Comparison of ENCODE assay signal across 8 mouse cellular contexts in the genomic region with DNA sequence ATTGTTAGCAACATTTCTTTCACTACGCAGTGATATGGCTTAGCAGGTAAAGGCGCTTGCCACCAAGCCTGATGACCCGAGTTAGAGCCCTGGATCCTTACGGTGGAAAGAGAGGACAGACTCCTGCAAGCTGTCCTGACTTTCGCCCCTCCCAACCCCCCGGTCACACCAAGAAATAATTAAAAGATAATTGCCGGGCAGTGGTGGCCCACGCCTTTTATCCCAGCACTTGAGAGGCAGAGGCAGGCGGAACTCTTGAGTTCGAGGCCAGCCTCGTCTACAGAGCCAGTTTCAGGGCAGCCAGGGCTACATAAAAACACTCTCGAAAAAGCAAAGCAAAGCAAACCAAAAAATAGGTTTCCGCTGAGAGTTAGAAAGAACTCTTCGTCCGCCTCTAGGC. TPM values are rescaled to one million over a fixed set of nuclear protein-coding genes. Genes with fewer than 3 reads are reported as not detected.
DNase-seq lines count a peak whose midpoint lies in the region; ATAC-seq and TF ChIP-seq lines count a peak whose summit lies in the region.

No protein-coding gene starts in this region.

- no peak for DNase-seq in kidney, postnatal 36 days
- DNase-seq in hindbrain, embryonic 14.5 days (ENCODE audit: low spot score), result no peak
- no peak for DNase-seq in layer of hippocampus, adult 9-10 months (ENCODE audit: low spot score)
- no peak for DNase-seq in adrenal gland, postnatal 14 days
- no peak for DNase-seq in gastrocnemius, postnatal 4 days (ENCODE audit: low spot score in 2 of 2)

- H3K9ac ChIP-seq in kidney, embryonic 14.5 days (ENCODE audit: low read depth, low read length), result peak overlapping the region; percentile 83
- H3K9ac ChIP-seq in hindbrain, embryonic 14.5 days, result peak overlapping the region; percentile 71
- peak overlapping the region; percentile 80 for H3K9ac ChIP-seq in midbrain, embryonic 13.5 days (replicated peaks)

- no peak for TF ChIP-seq POLR2A in bone marrow macrophage, adult 2 months (IDR thresholded peaks at IDR 0.05; ENCODE audit: borderline replicate concordance, low read depth, low read length)

- H3K4me1 ChIP-seq in kidney, embryonic 14.5 days (ENCODE audit: control insufficient read depth, insufficient read depth, low read length), result peaks cover 10% of the 10 kb centered on the region; the same call in 1 of the 2 replicates
- peaks cover 7% of the 10 kb centered on the region; the same call in 1 of the 2 replicates for H3K4me1 ChIP-seq in bone marrow macrophage, adult 2 months (ENCODE audit: control insufficient read depth, insufficient read depth, low read length)
- H3K4me1 ChIP-seq in hindbrain, embryonic 14.5 days (replicated peaks; ENCODE audit: control insufficient read depth, insufficient read depth, low read length), result peaks cover 14% of the 10 kb centered on the region
- peaks cover 25% of the 10 kb centered on the region for H3K4me1 ChIP-seq in midbrain, embryonic 13.5 days (replicated peaks)

- TF ChIP-seq CTCF in bone marrow macrophage, adult 2 months (IDR thresholded peaks at IDR 0.05; ENCODE audit: low read depth, low read length), result no peak

- H3K4me2 ChIP-seq in kidney, embryonic 14.5 days (replicated peaks; ENCODE audit: low read depth, low read length), result peak overlapping the region; percentile 68
- peak overlapping the region; percentile 70 for H3K4me2 ChIP-seq in hindbrain, embryonic 14.5 days (replicated peaks)
- peak overlapping the region; percentile 88 for H3K4me2 ChIP-seq in midbrain, embryonic 13.5 days (replicated peaks)

- peaks cover 27% of the 10 kb centered on the region for H3K36me3 ChIP-seq in kidney, embryonic 14.5 days (ENCODE audit: control insufficient read depth, insufficient read depth, low read length)
- peaks cover 22% of the 10 kb centered on the region for H3K36me3 ChIP-seq in hindbrain, embryonic 14.5 days (replicated peaks; ENCODE audit: control insufficient read depth, insufficient read depth)
- peaks cover 29% of the 10 kb centered on the region for H3K36me3 ChIP-seq in midbrain, embryonic 13.5 days

- peak overlapping the region; percentile 79 for H3K4me3 ChIP-seq in kidney, embryonic 14.5 days (ENCODE audit: low read length)
- H3K4me3 ChIP-seq in bone marrow macrophage, adult 2 months (ENCODE audit: insufficient read depth, low read length), result peak overlapping the region; percentile 57
- H3K4me3 ChIP-seq in hindbrain, embryonic 14.5 days (replicated peaks; ENCODE audit: low read length), result peak overlapping the region; percentile 61
- H3K4me3 ChIP-seq in midbrain, embryonic 13.5 days (replicated peaks), result peak overlapping the region; percentile 74

- H3K9me3 ChIP-seq in kidney, embryonic 14.5 days (ENCODE audit: control insufficient read depth, low read length), result no peaks in the 10 kb centered on the region
- no peaks in the 10 kb centered on the region for H3K9me3 ChIP-seq in hindbrain, embryonic 14.5 days (ENCODE audit: control insufficient read depth, low read length)
- H3K9me3 ChIP-seq in midbrain, embryonic 13.5 days, result no peaks in the 10 kb centered on the region

- WGBS in kidney, embryonic 14.5 days, result 6% methylated on average over 15 of the region's 15 CpGs
- 6% methylated on average over 15 of the region's 15 CpGs for WGBS in hindbrain, embryonic 14.5 days
- 9% methylated on average over 15 of the region's 15 CpGs for WGBS in midbrain, embryonic 13.5 days

- ATAC-seq in kidney, embryonic 14.5 days (ENCODE audit: low FRiP score, low TSS enrichment), result peak; percentile 21
- ATAC-seq in hindbrain, embryonic 14.5 days (ENCODE audit: low FRiP score), result peak; percentile 41; the same call in 1 of the 2 replicates
- peak; percentile 67 for ATAC-seq in midbrain, embryonic 13.5 days

- H3K27me3 ChIP-seq in kidney, embryonic 14.5 days (ENCODE audit: control insufficient read depth, insufficient read depth, low read length), result no peaks in the 10 kb centered on the region
- H3K27me3 ChIP-seq in hindbrain, embryonic 14.5 days (ENCODE audit: control insufficient read depth, insufficient read depth, low read length), result no peaks in the 10 kb centered on the region
- no peaks in the 10 kb centered on the region for H3K27me3 ChIP-seq in midbrain, embryonic 13.5 days

- peak overlapping the region; percentile 77 for H3K27ac ChIP-seq in kidney, embryonic 14.5 days (ENCODE audit: low read depth, low read length)
- peak overlapping the region; percentile 44 for H3K27ac ChIP-seq in bone marrow macrophage, adult 2 months (ENCODE audit: insufficient read depth, low read depth, low read length)
- peak overlapping the region; percentile 74 for H3K27ac ChIP-seq in hindbrain, embryonic 14.5 days
- peak overlapping the region; percentile 77 for H3K27ac ChIP-seq in midbrain, embryonic 13.5 days

RNA-seq across cellular contexts. Expression of a gene that starts 0.3 kb away (rescaled TPM):
- 377 and 496 TPM in 2 replicates for polyA plus RNA-seq in kidney, embryonic 14.5 days (2014; fragmentation: Nextera tagmentation; extraction: Ambion mirVana)
- polyA plus RNA-seq in bone marrow macrophage, adult 2 months (2012; ENCODE audit: insufficient read depth, insufficient read length, missing spikeins), result 227 and 228 TPM in 2 replicates
- 254 and 293 TPM in 2 replicates for polyA plus RNA-seq in hindbrain, embryonic 14.5 days (2014; fragmentation: Nextera tagmentation; extraction: Ambion mirVana)
- 340 TPM in 2 replicates for polyA plus RNA-seq in midbrain, embryonic 13.5 days (2015; fragmentation: Nextera tagmentation; extraction: Ambion mirVana)
- total RNA-seq in adrenal gland, postnatal 14 days (2021), result 289 and 301 TPM in 2 replicates
- total RNA-seq in gastrocnemius, postnatal 4 days (2021), result 100 to 1,000 TPM; 197 to 219 TPM

RNA-seq across cellular contexts. Expression of a gene that starts 11.1 kb away (rescaled TPM):
- 4.0 and 5.3 TPM in 2 replicates for polyA plus RNA-seq in kidney, embryonic 14.5 days (2014; fragmentation: Nextera tagmentation; extraction: Ambion mirVana)
- polyA plus RNA-seq in bone marrow macrophage, adult 2 months (2012; ENCODE audit: insufficient read depth, insufficient read length, missing spikeins), result 1.6 and 1.7 TPM in 2 replicates
- 2.4 and 2.7 TPM in 2 replicates for polyA plus RNA-seq in hindbrain, embryonic 14.5 days (2014; fragmentation: Nextera tagmentation; extraction: Ambion mirVana)
- 3.2 and 4.8 TPM in 2 replicates for polyA plus RNA-seq in midbrain, embryonic 13.5 days (2015; fragmentation: Nextera tagmentation; extraction: Ambion mirVana)
- total RNA-seq in adrenal gland, postnatal 14 days (2021), result 2.6 and 3.9 TPM in 2 replicates
- 1 to 10 TPM; 1.0 to 1.6 TPM for total RNA-seq in gastrocnemius, postnatal 4 days (2021)

RNA-seq across cellular contexts. Expression of a gene that starts 15.3 kb away (rescaled TPM):
- 51.2 and 60.8 TPM in 2 replicates for polyA plus RNA-seq in kidney, embryonic 14.5 days (2014; fragmentation: Nextera tagmentation; extraction: Ambion mirVana)
- polyA plus RNA-seq in bone marrow macrophage, adult 2 months (2012; ENCODE audit: insufficient read depth, insufficient read length, missing spikeins), result 33.0 and 34.9 TPM in 2 replicates
- 33.5 and 35.7 TPM in 2 replicates for polyA plus RNA-seq in hindbrain, embryonic 14.5 days (2014; fragmentation: Nextera tagmentation; extraction: Ambion mirVana)
- polyA plus RNA-seq in midbrain, embryonic 13.5 days (2015; fragmentation: Nextera tagmentation; extraction: Ambion mirVana), result 39.5 and 48.0 TPM in 2 replicates
- total RNA-seq in adrenal gland, postnatal 14 days (2021), result 23.0 and 27.2 TPM in 2 replicates
- 10 to 100 TPM; 24.2 to 31.2 TPM for total RNA-seq in gastrocnemius, postnatal 4 days (2021)

RNA-seq across cellular contexts. Expression of a gene that starts 20.8 kb away (rescaled TPM):
- polyA plus RNA-seq in kidney, embryonic 14.5 days (2014; fragmentation: Nextera tagmentation; extraction: Ambion mirVana), result 33.6 and 35.6 TPM in 2 replicates
- 145 and 162 TPM in 2 replicates for polyA plus RNA-seq in bone marrow macrophage, adult 2 months (2012; ENCODE audit: insufficient read depth, insufficient read length, missing spikeins)
- 16.1 and 26.2 TPM in 2 replicates for polyA plus RNA-seq in hindbrain, embryonic 14.5 days (2014; fragmentation: Nextera tagmentation; extraction: Ambion mirVana)
- polyA plus RNA-seq in midbrain, embryonic 13.5 days (2015; fragmentation: Nextera tagmentation; extraction: Ambion mirVana), result 12.9 and 14.4 TPM in 2 replicates
- total RNA-seq in adrenal gland, postnatal 14 days (2021), result 21.1 and 32.7 TPM in 2 replicates
- 10 to 100 TPM; 14.4 to 26.0 TPM for total RNA-seq in gastrocnemius, postnatal 4 days (2021)

RNA-seq across cellular contexts. Expression of a gene that starts 22.8 kb away (rescaled TPM):
- 40.4 and 83.2 TPM in 2 replicates for polyA plus RNA-seq in kidney, embryonic 14.5 days (2014; fragmentation: Nextera tagmentation; extraction: Ambion mirVana)
- 116 and 118 TPM in 2 replicates for polyA plus RNA-seq in bone marrow macrophage, adult 2 months (2012; ENCODE audit: insufficient read depth, insufficient read length, missing spikeins)
- 34.9 and 38.6 TPM in 2 replicates for polyA plus RNA-seq in hindbrain, embryonic 14.5 days (2014; fragmentation: Nextera tagmentation; extraction: Ambion mirVana)
- polyA plus RNA-seq in midbrain, embryonic 13.5 days (2015; fragmentation: Nextera tagmentation; extraction: Ambion mirVana), result 32.6 and 33.8 TPM in 2 replicates
- total RNA-seq in adrenal gland, postnatal 14 days (2021), result 165 and 175 TPM in 2 replicates
- 10 to 100 TPM; 91.3 to 95.8 TPM for total RNA-seq in gastrocnemius, postnatal 4 days (2021)
